Mouse (Mus musculus): Measurements from ENCODE around the gene Sipa1l2. TPM values are rescaled to one million over a fixed set of nuclear protein-coding genes. Genes with fewer than 3 reads are reported as not detected.

Gene Sipa1l2
- 6.6 TPM for polyA plus RNA-seq (2015; fragmentation: Illumina TruSeq; extraction: RNeasy Lipid Tissue Mini Kit (QIAGEN cat#74804); ENCODE audit: insufficient read depth, low replicate concordance)

GRCm38 (mm10) chr8:125569533-125570365 is at the start of gene Sipa1l2:
Gene Sipa1l2 (minus strand): TSS chr8:125569808.

Other genes starting within 250 kb of the Sipa1l2 start
- gene Map10, start 100.0 kb upstream of the Sipa1l2 start, polyA plus RNA-seq (2015; fragmentation: Illumina TruSeq; extraction: RNeasy Lipid Tissue Mini Kit (QIAGEN cat#74804); ENCODE audit: insufficient read depth, low replicate concordance): 3.1 TPM
- gene Ntpcr, start 160.2 kb upstream of the Sipa1l2 start, polyA plus RNA-seq (2015; fragmentation: Illumina TruSeq; extraction: RNeasy Lipid Tissue Mini Kit (QIAGEN cat#74804); ENCODE audit: insufficient read depth, low replicate concordance): 17.0 TPM

All from spleen, adult 10 weeks (tissue).